Mouse (Mus musculus) megakaryocyte, adult 5-6 weeks (primary cell): ENCODE measurements around the gene Fam174b. TPM values are rescaled to one million over a fixed set of nuclear protein-coding genes. Genes with fewer than 3 reads are reported as not detected.

ENCODE experiments used
- ATAC-seq: 2 replicates; pipeline ENCODE4 v1.8.0; 2016; ENCODE audit warnings: mild to moderate bottlenecking, inconsistent platforms; ENCODE audit not compliant: poor library complexity, severe bottlenecking
- total RNA-seq, 2 experiments: library from RNA; stranded (forward) in 1 of 2; stranded (reverse) in 1 of 2; fragments of 153-499, 151-499 nt in 1 of 2; fragments of 221-1000, 200-1000 nt in 1 of 2; gene quantifications; 2 replicates each; pipeline versions ENCODE4 v1.2.3 to v1.2.4; 2015 to 2017

Fam174b gene
- total RNA-seq, 2 experiments from 2014 or later, result 1.4 to 2.9 TPM

DNA sequence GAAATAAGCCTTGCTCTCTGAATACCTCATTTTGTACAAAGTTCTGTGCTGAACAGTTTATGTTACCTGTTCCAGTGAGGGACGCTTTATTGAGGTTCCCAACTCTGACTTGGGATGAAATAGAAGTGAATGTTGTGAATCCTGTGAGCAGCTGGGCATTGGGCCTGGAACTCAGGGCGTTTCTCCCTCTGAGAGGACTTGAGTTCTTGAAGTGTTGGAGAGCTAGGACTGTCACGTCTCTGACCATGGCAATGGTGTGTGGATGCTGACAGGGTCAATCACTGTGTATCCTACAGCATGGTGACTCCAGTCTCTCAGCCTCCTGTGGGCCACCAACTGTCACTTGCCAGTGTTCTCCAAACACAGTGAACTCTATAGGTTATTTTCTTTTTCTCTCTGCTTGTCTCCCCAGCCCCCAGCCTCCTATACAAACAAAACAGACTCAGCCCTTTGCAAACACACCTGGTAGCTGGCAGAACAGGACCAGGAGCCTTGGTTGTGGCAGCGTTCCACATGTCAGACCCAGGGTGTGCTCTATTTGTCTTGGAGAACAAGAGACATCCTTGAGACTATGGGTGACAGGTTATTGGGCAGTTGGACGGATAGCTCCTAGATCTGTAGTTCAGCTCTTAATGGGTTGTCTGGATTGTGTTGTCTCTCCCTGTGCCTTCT lies 8.5 kb downstream of the Fam174b start:
- no peak for ATAC-seq

DNA sequence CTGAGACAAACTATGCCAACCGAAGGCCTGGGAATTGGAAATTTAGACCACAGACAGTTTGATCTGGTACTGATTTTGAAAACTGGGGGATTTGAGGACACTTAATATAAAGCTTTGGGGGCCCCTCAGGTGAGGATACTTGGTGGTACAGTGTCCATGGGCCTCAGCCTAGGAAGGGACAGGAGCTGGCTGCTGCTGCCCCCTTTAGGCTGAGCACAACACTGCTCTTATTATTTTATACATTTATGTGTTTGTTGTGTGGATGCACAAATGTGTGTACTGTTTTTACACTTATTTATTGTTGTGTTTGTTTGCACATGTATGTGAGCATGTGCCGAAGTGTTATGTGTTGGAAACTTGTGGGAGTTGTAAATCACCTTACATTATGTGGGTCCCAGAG lies 9.2 kb downstream of the Fam174b start:
- ATAC-seq, result no peak

DNA sequence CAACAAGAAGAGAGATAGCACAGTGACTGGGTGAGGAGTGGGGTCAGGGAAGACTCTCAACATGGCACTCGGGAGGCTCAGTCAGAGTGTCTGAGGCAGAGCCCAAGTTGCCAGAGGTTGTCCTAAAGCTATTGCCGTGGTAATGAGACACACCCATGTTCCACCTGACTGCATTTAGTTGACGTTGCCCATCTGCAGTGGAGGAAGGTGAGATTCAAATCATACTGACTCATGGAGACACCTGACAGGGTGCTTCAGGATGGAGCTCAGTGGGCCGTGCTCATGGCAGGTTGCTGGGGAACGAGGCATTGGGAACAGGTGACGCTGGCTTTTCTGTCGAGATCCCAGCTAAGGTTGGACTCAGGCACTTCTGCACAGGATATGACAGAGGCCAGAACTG lies 9.9 kb downstream of the Fam174b start:
- ATAC-seq, result no peak

DNA sequence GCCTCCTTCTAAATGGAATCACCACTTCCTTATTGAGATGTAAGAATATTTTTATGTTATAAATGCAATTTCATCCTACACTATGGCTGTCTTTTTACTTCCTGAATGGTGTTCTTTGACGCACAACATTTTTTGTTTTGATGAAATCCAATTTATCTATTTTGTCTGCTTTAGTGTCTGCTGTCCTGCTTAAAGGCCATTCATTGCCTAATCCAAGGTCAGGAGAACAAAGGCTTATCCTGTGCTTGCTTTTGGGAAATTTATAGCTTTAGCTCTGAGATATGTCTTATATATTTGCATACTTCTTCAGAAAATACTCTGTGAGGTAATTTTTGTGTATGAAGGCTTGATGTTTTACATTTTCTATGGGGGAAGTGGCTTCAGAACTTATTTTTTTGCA lies 13.5 kb downstream of the Fam174b start:
- ATAC-seq, result no peak

DNA sequence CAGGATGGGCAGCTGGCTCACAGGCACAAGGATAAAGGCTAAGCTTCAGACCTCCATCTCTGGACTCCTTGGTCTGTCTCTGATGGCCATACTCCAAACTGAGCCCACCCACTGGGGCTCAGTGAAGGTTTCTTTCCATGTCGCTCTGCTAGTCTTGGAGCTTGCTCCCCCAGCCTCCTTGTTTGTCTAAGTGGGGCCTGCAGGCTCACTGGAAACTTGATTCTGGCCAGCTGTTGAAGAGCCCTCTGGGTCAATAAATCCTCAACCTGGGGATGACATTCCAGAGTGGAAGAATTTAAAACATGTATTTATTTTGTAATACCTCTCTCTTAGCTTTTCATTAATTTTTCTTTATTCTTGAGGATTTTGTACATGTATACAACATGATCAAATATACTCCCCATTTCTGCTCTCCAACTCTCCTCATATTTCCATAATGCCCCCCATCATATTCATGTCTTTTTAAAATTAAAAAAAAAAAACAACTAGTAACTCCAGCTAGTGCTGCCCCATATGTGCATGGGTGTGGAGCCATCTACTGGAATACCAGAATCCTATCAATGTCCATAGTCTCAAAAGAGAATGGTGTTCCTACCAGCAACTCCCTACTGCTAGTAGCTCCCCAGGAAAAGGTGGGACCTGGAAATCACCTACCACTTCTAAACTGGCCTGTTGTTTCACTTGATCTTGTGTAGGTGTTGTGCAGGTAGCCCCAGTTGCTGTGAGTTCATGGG lies 15.4 kb downstream of the Fam174b start:
- ATAC-seq, result no peak

DNA sequence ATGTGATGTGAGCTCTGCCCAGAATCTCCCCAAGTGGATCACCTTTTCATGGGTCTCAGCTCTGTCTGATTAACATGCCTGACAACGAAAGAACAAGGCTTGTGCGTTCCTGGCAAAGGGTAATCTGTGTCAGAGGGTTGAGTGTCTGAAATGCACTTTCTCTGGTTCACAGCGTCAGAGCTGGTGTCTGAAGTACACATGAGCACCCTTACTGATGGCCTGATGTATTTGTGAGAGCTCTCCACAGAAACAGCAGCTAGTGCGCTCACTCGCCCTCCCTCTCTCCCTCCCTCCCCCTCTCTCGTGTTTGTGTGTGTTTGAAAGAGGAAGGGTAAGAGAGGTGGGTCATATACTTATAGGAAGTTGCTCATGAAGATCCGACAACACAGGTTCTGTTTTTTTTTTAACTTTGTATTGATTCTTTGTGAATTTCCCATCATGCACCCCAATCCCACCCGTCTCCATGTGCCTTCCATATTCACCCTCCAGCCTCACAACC lies 21.6 kb downstream of the Fam174b start:
- peak; percentile 47; the same call in 1 of the 2 replicates for ATAC-seq

DNA sequence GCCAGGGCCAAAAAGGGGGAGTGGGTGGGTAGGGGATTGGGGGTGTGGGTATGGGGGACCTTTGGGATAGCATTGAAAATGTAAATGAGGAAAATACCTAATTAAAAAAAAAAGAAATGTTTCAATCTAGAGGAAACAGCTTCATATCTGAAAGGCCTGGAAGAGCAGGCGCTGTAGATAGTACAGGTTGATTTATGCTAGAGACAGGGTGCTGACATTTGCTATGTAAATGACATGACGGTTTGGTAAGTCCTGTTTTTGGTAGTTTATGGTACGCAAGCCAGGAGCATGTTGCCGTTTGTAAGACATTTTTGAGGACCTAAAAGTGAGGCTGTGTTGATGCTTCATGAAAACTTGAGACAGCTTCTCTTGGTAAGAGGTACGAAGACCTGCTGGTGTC lies 24.6 kb downstream of the Fam174b start:
- ATAC-seq, result no peak

DNA sequence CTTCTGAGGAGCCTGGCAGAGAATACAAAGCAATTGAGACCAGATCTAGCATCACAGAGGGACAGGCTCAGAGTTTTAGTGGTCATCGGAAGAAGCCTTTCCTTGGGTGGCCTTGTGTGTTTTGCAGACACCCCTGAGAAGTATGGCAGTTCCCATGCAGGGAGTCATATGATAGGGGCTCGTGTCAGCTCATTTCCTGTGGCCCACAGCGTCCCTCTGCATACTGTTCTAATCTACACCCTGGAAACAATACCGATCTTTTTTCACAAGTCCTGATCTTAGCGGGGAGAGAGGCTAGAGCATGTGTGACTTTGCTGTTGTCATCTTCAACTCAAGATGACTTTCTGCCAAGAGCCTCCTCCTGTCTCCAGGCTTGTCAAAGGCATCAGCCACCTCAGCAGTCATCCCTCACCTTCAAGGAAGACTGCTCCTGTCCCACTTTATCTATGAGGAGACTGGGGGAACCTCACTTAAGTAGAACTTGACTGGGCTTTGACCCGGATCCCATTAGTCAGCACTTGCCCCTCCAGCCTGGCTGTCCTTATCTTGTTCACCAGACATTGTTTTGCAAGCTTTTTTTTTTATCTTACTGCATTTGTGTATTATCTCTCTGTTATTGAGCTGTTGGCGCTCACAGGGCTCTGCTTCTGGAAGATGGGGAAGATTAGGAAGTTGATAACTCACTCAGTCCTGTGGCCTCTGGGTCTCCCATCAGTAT lies 25.2 kb downstream of the Fam174b start:
- peak; percentile 68 for ATAC-seq

DNA sequence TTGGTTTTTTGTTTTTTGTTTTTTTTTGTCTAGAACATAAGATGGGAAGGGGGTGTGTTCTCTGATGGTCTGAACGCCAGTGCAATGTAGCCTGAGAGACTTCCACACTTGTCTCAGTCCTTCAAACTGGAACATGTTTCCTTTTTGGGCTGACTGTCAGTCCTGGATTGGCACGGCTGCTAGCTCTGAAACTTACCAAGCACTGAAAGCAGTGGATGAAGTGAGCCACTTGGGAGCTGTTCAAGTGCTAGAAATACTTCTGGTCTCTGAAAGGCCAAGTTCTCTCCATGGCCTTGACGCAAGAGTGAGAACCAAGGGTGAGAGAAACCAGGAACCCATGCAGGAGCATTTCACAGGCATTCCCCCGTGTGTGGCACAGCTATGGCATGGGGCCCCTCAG lies 29.1 kb downstream of the Fam174b start:
- no peak for ATAC-seq

DNA sequence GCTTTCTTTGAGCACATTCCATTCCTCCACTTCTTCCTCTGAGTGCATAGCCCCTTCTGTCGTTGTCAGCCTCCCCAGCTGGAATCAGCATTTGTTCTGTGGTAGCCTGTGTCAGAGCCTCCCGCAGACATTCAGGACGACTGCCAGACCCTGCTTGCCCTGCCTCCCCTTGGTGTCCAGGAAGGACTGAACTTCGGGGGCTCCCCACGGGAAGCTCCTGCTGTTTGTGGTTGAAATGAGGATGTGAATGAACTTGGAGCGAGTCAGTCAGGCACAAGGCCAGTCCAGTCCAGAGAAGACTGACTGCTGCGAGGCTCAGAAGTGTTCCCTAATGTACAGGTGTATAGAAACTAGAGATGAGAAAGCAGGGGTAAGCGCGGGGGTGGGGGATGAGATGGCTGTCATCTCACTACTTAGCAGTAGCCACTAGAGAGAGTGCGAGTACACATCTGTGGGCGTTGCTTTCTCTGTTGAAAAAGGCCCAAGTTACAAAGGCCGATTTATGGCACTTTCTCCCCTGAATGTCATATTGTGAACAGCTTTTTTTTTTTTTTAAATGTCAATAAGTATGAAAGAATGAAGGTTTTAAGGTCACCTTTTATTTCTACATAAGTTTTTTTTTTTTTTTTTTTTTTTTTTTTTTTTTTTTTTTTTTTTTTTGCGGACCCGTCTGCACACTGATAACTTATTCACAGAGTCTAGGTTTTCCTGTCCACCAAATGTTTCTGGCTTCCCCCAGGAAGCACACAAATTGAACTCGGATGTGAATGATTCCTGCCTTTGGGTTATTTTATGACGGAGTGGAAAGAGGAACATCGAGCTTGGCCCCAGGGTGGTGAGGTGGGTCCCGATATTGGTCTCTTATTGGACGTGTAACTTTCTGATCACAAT lies 31.5 kb downstream of the Fam174b start:
- ATAC-seq, result peak; percentile 30

DNA sequence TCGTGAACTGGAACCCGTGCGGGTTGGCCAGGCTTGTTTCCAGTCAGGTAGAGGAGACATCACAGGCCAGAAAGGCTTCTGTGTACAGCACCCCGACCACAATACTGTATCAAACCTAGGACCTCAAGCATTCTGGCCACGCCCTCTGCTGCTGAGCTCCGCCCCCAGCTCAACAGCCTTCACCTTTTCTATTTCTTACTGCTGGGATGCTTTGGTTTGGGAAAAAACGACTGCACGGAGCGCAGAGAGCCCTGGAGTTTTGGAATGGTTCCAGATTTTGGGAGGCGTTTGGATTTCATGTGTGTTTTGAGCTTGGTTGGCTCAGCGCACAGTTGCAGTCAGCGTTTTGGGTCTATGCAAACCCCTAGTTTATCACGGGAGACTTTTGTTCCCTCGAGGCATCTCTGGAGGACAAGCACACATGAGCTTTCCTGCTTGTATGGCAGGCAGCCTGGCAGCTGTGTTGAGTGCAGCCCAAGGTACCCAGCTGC lies 32.2 kb downstream of the Fam174b start:
- ATAC-seq, result peak; percentile 27; the same call in 1 of the 2 replicates

DNA sequence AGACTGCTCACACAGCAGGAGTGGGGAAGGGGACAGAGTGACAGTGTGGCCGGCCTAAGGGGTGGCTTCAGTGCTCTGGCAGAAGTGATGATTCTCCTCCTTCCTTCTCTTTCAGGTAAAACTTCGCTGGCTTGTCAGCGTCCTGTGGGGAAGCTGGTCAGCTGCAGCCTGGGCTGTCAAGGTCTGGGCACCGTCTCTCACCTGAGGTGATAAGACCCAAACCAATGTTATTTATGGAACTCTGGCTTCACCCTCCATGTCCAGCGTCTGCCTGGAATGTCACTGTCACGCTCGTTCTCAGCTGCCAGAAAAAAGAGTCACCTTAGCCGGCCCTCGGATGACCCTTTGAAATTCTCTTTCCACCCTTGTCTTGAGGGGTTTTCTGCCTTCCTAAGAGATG lies 34.7 kb downstream of the Fam174b start:
- ATAC-seq, result no peak

DNA sequence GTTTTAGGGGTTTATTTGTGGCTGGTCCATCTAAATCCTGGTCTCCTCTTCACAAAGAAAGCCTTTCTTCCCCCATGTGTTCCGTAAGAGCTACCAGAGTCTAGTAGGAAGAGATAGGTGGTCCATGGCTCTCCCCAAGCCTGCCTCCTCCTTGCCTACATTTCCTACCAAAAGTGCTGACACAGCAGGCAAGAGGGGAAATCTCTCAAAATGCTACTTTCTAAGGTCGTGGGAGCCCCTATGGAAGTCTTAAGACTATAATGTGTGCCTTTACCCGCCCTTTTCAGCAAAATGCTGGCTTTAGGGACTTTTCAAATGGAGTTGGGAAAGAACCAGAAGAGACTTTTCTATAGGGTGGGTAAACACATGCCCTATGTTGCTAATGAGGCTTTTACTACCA lies 37.7 kb downstream of the Fam174b start:
- no peak for ATAC-seq

DNA sequence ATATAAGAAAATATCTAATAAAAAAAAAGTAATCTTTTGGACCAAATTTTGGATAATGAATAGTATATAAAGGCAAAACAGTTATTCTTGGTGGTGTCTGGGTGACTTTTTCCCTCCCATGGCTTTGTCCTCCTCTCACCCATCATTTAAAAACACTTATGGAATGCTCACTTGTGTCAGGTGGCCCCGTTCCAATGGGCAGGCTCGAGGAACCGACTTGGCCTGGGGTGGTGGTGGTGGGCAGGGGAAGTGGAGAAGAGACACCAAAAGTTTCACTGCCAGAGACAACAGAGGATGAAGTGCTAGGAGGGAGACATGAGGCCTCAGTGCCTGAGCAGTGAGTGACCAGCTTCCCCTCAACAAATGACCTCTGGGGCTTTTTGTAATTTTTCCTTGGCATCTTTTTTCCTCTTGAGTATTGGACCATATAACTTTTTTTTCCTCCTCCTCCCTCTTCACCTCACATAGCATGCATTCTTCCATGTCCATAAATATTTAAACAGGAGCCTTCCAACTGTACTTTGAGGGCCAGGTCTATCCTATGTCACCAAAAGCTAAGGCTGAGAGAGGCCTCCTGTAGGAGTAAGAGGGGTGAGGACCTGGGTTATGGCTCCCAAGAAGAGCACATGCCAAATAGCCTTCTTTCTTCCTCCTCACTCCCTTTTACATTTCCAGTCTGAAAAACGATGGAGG lies 44.8 kb downstream of the Fam174b start:
- ATAC-seq, result no peak

DNA sequence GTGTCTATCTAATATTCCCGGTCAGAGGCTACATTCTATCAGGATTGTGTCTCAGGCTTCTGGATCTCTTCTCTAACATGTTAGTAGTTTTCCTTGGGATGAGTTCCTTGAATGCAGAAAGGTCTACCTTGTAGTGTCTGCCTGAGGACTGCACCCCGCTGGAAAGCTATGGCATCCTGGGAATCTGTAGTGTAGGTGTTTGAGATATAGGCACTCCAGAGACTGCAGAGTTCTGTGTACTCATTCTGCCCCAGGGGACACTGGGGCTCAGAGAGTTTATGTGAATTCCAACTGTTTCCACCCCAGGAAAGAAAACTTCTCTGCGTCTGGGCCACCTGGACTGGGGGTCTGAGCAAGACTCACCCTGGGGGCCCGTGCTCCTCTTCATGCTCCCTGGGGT lies 45.7 kb downstream of the Fam174b start:
- ATAC-seq, result no peak

DNA sequence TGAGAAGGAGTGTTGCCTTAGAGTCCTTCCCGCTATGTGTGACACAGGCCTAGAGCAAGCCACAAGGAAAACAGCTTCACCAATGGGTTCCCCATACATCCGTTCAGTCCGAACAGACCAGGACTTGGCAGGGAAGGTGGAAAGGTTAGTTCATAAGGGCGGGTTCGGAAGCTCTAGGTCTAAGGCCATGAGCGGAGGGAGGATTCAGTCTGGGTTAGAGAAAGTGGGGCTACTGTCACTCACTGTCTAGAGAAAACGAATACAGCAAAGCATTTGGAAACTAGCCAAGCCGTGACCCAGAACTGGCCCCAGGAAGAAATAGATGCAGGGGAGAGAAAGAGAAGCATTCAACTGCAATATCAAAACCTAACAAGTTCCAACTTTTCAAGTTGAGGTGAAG lies 47.4 kb downstream of the Fam174b start:
- no peak for ATAC-seq

DNA sequence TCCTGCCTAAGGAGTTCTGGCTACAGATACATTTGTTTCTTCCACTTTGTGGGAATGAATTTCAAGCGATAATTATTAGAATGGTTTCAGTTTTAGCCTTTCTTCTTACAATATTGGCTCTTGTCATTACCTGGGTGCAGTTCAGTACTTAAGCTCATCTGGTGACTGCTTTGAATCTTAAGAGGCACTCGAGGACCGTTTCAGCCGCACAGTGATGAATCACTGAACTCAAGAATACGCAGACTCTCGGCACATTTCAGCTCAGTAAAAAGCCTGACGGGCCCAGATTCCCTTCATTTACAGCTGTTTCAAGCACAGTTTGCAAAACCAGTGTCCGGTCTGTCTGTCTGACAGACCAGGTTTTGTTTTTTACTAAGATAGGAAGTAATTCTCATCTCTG lies 51.0 kb downstream of the Fam174b start:
- ATAC-seq, result no peak

DNA sequence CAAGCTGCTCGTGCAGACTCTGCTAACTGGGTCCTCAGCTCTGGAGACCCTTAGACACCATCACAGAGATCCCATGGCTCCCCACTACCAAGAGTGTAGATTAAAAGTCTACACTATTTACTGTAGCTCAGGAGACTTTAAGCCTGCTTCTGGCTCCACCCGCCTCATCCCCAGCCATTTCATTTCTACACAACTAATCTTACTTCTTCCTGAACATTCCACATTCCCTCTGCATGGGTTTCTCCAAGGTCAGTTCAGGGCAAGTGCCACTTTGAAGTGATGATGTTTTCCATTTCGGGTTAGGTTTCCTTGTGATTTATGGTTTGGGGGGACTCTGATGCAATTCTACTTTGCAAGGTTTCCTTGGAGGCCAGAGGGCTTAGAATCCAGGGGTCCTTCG lies 52.1 kb downstream of the Fam174b start:
- ATAC-seq, result no peak

DNA sequence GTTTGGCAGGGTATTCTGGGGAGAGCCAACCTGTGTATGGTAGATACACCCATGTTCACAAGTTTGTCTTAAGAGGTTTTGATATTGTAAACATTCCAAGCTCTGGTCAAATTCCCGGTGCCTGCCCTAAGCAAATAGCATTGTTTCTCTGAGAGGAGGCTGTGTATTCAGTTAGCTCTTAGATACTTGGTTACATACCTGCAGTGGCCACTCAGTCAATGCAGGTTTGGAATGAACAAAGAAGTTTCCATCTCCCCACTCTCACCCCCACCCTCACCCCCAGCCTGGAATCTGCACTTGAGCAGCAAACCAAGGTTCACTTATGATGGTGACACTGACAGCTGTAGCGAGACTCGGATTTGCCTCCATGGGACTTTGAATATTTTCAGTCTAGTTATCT lies 52.5 kb downstream of the Fam174b start:
- no peak for ATAC-seq

DNA sequence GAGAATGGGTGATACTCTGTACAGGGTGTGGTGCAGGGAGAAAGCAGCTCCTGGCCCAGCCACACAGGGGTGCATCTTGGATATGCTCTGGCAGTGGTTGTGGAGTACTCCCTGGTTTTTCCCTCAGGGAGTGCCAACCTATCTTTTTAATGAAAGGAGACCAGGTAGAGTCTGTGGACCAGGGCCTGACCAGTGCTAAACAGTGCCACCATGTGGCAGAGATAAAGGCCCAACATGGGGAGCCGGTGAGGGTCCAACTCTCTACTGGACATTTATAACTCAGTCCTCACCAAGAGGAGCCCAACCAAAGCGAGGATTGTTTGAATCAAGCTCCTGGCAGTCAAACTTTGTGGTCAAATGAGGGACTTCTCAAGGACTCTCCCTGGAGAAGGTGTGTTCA lies 69.2 kb downstream of the Fam174b start:
- no peak for ATAC-seq
